Mouse (Mus musculus) lung, postnatal 0 days (tissue): ENCODE results near the gene Slc44a1. TPM values are rescaled to one million over a fixed set of nuclear protein-coding genes. Genes with fewer than 3 reads are reported as not detected.
A peak's percentile ranks its signal among the peaks of the same experiment; 100 is the strongest.

ENCODE experiments used
- ATAC-seq: fragments of 200-750 bp; cut with Nextera tagmentation; 2 replicates; pipeline ENCODE4 v1.8.0; 2017; ENCODE audit warnings: moderate library complexity
- DNase-seq: peaks from one replicate; pipeline ENCODE4 v3.0.0-alpha.2; 2016; ENCODE audit warnings: low spot score
- H3K27ac ChIP-seq: fragments of 300-500 bp; sonication (generic); 2 replicates; pipeline ENCODE4 v1.5.1; 2014; ENCODE audit warnings: antibody characterized with exemption, mild to moderate bottlenecking, low read length, mixed read lengths
- H3K27me3 ChIP-seq: fragments of 300-500 bp; sonication (generic); replicated peaks from 2 replicates; pipeline ENCODE4 v1.6.1; 2014; ENCODE audit warnings: low read length, mixed read lengths; ENCODE audit not compliant: insufficient read depth
- H3K36me3 ChIP-seq: fragments of 300-500 bp; sonication (generic); 2 replicates; pipeline ENCODE4 v1.6.1; 2014; ENCODE audit warnings: low read length, mixed read lengths; ENCODE audit not compliant: insufficient read depth
- H3K4me1 ChIP-seq: fragments of 300-500 bp; sonication (generic); 2 replicates; pipeline ENCODE4 v1.6.1; 2014; ENCODE audit warnings: antibody characterized with exemption, low read depth, low read length, mixed read lengths; ENCODE audit not compliant: insufficient read depth
- H3K4me2 ChIP-seq: fragments of 300-500 bp; sonication (generic); replicated peaks from 2 replicates; pipeline ENCODE4 v1.6.1; 2014; ENCODE audit warnings: low read depth, mild to moderate bottlenecking, low read length, moderate library complexity, mixed read lengths
- H3K4me3 ChIP-seq: fragments of 300-500 bp; sonication (generic); 2 replicates; pipeline ENCODE4 v1.5.1; 2014; ENCODE audit warnings: low read depth, low read length
- H3K9ac ChIP-seq: fragments of 300-500 bp; sonication (generic); replicated peaks from 2 replicates; pipeline ENCODE4 v1.6.1; 2014; ENCODE audit warnings: low read depth, mild to moderate bottlenecking
- H3K9me3 ChIP-seq: fragments of 300-500 bp; sonication (generic); 2 replicates; pipeline ENCODE4 v1.6.1; 2016; ENCODE audit warnings: low read length, mixed read lengths
- CTCF ChIP-seq: IDR thresholded peaks from 2 replicates; pipeline ENCODE4 v1.5.1; 2016; ENCODE audit warnings: antibody characterized with exemption, mild to moderate bottlenecking
- EP300 ChIP-seq: IDR thresholded peaks from 2 replicates; pipeline ENCODE4 v1.6.1; 2016; ENCODE audit warnings: antibody characterized with exemption, mild to moderate bottlenecking, control low read depth
- WGBS: fragments of 180-500 bp; shearing (Covaris S2); extraction: QIAGEN DNeasy Blood & Tissue Kit; methylation state at CpG from one replicate; pipeline ENCODE4 v1.1.7; 2014; 5-methylcytosine and 5-hydroxymethylcytosine counted together
- polyA plus RNA-seq: library from polyadenylated mRNA; unstranded; fragments of >200 nt; fragmentation: Nextera tagmentation; extraction: Ambion mirVana; gene quantifications from 2 replicates; pipeline ENCODE4 v1.2.1, GENCODE M21; 2015

Gene Slc44a1
- polyA plus RNA-seq, 1 experiment from 2014 or later, result 30.4 TPM

GRCm38 (mm10) chr4:53469007-53469406, 28.8 kb downstream of the Slc44a1 start:
- Histone ChIP-seq H3K4me1 (no peaks in the 10 kb centered on the region), H3K27me3 (no peaks in the 10 kb centered on the region), H3K27ac (no peak overlapping the region), H3K36me3 (no peaks in the 10 kb centered on the region), H3K4me3 (no peak overlapping the region), H3K9me3 (no peaks in the 10 kb centered on the region), H3K9ac (no peak overlapping the region), H3K4me2 (no peak overlapping the region)
- ATAC-seq, result no peak
- no peak for DNase-seq
- 77% methylated on average over 6 of the region's 6 CpGs for WGBS
- TF ChIP-seq EP300, result no peak
- TF ChIP-seq CTCF, result no peak

GRCm38 (mm10) chr4:53474109-53474508, 33.9 kb downstream of the Slc44a1 start:
- Histone ChIP-seq H3K4me3 (no peak overlapping the region), H3K27me3 (no peaks in the 10 kb centered on the region), H3K9ac (no peak overlapping the region), H3K27ac (no peak overlapping the region), H3K36me3 (no peaks in the 10 kb centered on the region), H3K4me1 (no peaks in the 10 kb centered on the region), H3K9me3 (no peaks in the 10 kb centered on the region), H3K4me2 (no peak overlapping the region)
- TF ChIP-seq EP300 (no peak), CTCF (no peak)
- ATAC-seq (no peak), DNase-seq (peak; percentile 42)

- Histone ChIP-seq H3K4me1 (no peaks in the 10 kb centered on the region), H3K27me3 (no peaks in the 10 kb centered on the region), H3K9me3 (no peaks in the 10 kb centered on the region), H3K9ac (no peak overlapping the region), H3K4me3 (no peak overlapping the region), H3K4me2 (no peak overlapping the region), H3K36me3 (no peaks in the 10 kb centered on the region), H3K27ac (no peak overlapping the region)
- no peak for DNase-seq
- TF ChIP-seq CTCF (no peak), EP300 (no peak)
- ATAC-seq, result no peak
- 64% methylated on average over 20 of the region's 20 CpGs for WGBS
These were observed 35.2 kb downstream of the Slc44a1 start for GRCm38 (mm10) chr4:53475230-53475952.

GRCm38 (mm10) chr4:53478644-53479043, 38.4 kb downstream of the Slc44a1 start:
- H3K4me2 ChIP-seq, result no peak overlapping the region
- H3K27ac ChIP-seq, result no peak overlapping the region
- TF ChIP-seq EP300, result no peak
- no peak for TF ChIP-seq CTCF
- no peaks in the 10 kb centered on the region for H3K9me3 ChIP-seq
- no peak for ATAC-seq
- H3K4me1 ChIP-seq, result no peaks in the 10 kb centered on the region
- no peak overlapping the region for H3K9ac ChIP-seq
- DNase-seq, result no peak
- no peaks in the 10 kb centered on the region for H3K27me3 ChIP-seq
- no peak overlapping the region for H3K4me3 ChIP-seq
- WGBS, result 75% methylated on average over 4 of the region's 4 CpGs
- 0 out of 2 replicates have a peak, but pooled peaks cover 7% of the 10 kb centered on the region for H3K36me3 ChIP-seq

- no peak overlapping the region for H3K4me3 ChIP-seq
- DNase-seq, result peak; percentile 80
- no peaks in the 10 kb centered on the region for H3K27me3 ChIP-seq
- no peak overlapping the region for H3K4me2 ChIP-seq
- no peaks in the 10 kb centered on the region for H3K36me3 ChIP-seq
- peak; percentile 58 for ATAC-seq
- TF ChIP-seq EP300 (no peak), CTCF (no peak)
- H3K27ac ChIP-seq, result 0 out of 2 replicates have a peak overlapping the region, but pooled peaks have one; percentile 39
- WGBS, result 38% methylated on average over 12 of the region's 12 CpGs
- H3K9me3 ChIP-seq, result no peaks in the 10 kb centered on the region
- 0 out of 2 replicates have a peak, but pooled peaks cover 3% of the 10 kb centered on the region for H3K4me1 ChIP-seq
- no peak overlapping the region for H3K9ac ChIP-seq
These were observed 47.3 kb downstream of the Slc44a1 start for GRCm38 (mm10) chr4:53487216-53488188.

- 67% methylated on average over 5 of the region's 5 CpGs for WGBS
These were observed 48.6 kb downstream of the Slc44a1 start for GRCm38 (mm10) chr4:53488803-53489202.

More at GRCm38 (mm10) chr4:53488803-53489202, 48.6 kb downstream of the Slc44a1 start:
- Histone ChIP-seq H3K27me3 (no peaks in the 10 kb centered on the region), H3K9ac (no peak overlapping the region), H3K9me3 (no peaks in the 10 kb centered on the region), H3K4me3 (no peak overlapping the region), H3K36me3 (no peaks in the 10 kb centered on the region), H3K4me2 (no peak overlapping the region), H3K4me1 (0 out of 2 replicates have a peak, but pooled peaks cover 3% of the 10 kb centered on the region), H3K27ac (no peak overlapping the region)
- TF ChIP-seq EP300, result no peak
- no peak for TF ChIP-seq CTCF
- ATAC-seq, result no peak
- no peak for DNase-seq
